Mouse (Mus musculus) limb, embryonic 15.5 days (tissue): ENCODE measurements around the gene Unc13d. TPM values are rescaled to one million over a fixed set of nuclear protein-coding genes. Genes with fewer than 3 reads are reported as not detected.

Experiments
- polyA plus RNA-seq: library from polyadenylated mRNA; unstranded; fragments of >200 nt; fragmentation: Nextera tagmentation; extraction: Ambion mirVana; gene quantifications from 2 replicates; pipeline ENCODE4 v1.2.1, GENCODE M21; 2015

The Unc13d gene
- polyA plus RNA-seq, 1 experiment from 2014 or later: 8.8 TPM

Other genes starting within 250 kb of the Unc13d start
- gene Myo15b, start 219.6 kb downstream of the Unc13d start, polyA plus RNA-seq: 0.47 TPM in 2 replicates
- 19.6 and 27.4 TPM in 2 replicates for gene Smim5, start 178.0 kb downstream of the Unc13d start, polyA plus RNA-seq
- 1.0 and 1.7 TPM in 2 replicates for gene Smim6, start 165.9 kb downstream of the Unc13d start, polyA plus RNA-seq
- gene Sap30bp, start 144.7 kb downstream of the Unc13d start, polyA plus RNA-seq: 31.3 and 36.1 TPM in 2 replicates
- gene Recql5, start 144.5 kb downstream of the Unc13d start, polyA plus RNA-seq: 17.0 and 17.6 TPM in 2 replicates
- 14.7 and 15.7 TPM in 2 replicates for gene Itgb4, start 103.3 kb downstream of the Unc13d start, polyA plus RNA-seq
- gene Galk1, start 65.2 kb downstream of the Unc13d start, polyA plus RNA-seq: 174 and 194 TPM in 2 replicates
- 1,660 and 1,740 TPM in 2 replicates for gene H3f3b, start 50.0 kb downstream of the Unc13d start, polyA plus RNA-seq
- gene Unk, start 47.6 kb downstream of the Unc13d start, polyA plus RNA-seq: 34.7 and 35.1 TPM in 2 replicates
- 61.6 and 75.5 TPM in 2 replicates for gene Wbp2, start 9.0 kb upstream of the Unc13d start, polyA plus RNA-seq
- gene Trim47, start 49.2 kb upstream of the Unc13d start, polyA plus RNA-seq: 31.2 and 42.4 TPM in 2 replicates
- 4.1 and 4.5 TPM in 2 replicates for gene Trim65, start 53.2 kb upstream of the Unc13d start, polyA plus RNA-seq
- 83.9 and 85.5 TPM in 2 replicates for gene Mrpl38, start 60.9 kb upstream of the Unc13d start, polyA plus RNA-seq
- 36.4 and 38.3 TPM in 2 replicates for gene Fbf1, start 90.2 kb upstream of the Unc13d start, polyA plus RNA-seq
- 80.8 and 86.6 TPM in 2 replicates for gene Ten1, start 120.9 kb upstream of the Unc13d start, polyA plus RNA-seq
- gene Acox1, start 121.1 kb upstream of the Unc13d start, polyA plus RNA-seq: 31.3 and 32.0 TPM in 2 replicates
- 43.2 and 46.4 TPM in 2 replicates for gene Evpl, start 160.1 kb upstream of the Unc13d start, polyA plus RNA-seq
- gene Srp68, start 196.3 kb upstream of the Unc13d start, polyA plus RNA-seq: 108 and 109 TPM in 2 replicates
- gene Galr2, start 203.0 kb upstream of the Unc13d start, polyA plus RNA-seq: 0.41 and 0.62 TPM in 2 replicates
- 66.2 and 73.8 TPM in 2 replicates for gene Exoc7, start 229.3 kb upstream of the Unc13d start, polyA plus RNA-seq